Mouse (Mus musculus): ENCODE measurements at regions not wholly inside any gene's neighbourhood (a gene's known extent, or its start where the extent isn't known, plus 50 kb on each side); places are given as distances from the start of the nearest gene placed in this dataset.

DNA sequence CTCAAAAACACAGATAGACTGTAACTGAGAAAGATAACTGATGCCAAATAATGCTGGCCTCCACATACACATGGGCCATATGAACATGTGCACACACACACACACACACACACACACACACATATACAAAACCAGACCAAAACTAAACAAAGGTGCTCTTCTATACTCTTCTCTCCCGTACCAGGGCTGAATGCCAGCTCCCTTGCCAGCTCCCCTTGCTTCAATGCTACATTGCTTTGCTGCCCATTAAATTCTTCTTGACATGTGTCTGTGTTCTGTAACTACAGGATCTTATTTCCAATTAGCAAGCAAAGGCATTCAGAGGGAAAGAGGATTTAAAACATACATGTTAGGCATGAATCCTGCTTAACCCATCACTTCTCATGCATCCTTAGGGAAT, 74.3 kb upstream of the Chrm2 start:
- DNase-seq (ENCODE audit: low read depth, low spot score) = no peak

Measured in embryo, embryonic 11.5 days (tissue).